Mouse (Mus musculus): ENCODE results near the gene Med15. TPM values are rescaled to one million over a fixed set of nuclear protein-coding genes. Genes with fewer than 3 reads are reported as not detected.
A peak's percentile ranks its signal among the peaks of the same experiment; 100 is the strongest.
"Not testable (repeated sequence)": the region's sequence is repeated elsewhere in the genome, so short reads cannot be mapped to it uniquely, and the experiment has no call there.

Gene Med15
- polyA plus RNA-seq, 1 experiment from 2014 or later: 47.5 TPM

DNA sequence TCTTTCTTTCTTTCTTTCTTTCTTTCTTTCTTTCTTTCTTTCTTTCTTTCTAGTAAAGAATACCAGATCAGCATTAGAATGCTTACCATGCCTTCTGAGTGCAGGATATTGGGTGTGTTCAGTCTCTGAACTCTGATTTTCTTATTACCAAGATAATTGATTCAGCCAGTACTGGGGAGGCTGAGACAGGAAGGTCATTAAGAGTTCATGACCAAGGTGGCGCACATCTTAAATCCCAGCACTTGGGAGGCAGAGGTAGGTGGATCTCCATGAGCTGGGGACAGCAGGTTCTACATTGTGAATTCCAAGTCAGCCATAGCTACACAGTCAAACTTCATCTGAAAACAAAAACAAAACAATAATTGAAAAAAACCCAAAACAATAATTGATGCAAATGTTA is 110.8 kb downstream of the Med15 start:
- WGBS: 100% methylated on average over 1 of the region's 1 CpGs
- ATAC-seq: no peak
- Histone ChIP-seq H3K4me3 (ENCODE audit: low read depth, low read length) (no peak overlapping the region), H3K4me1 (ENCODE audit: control insufficient read depth, insufficient read depth, low read length) (peaks cover 9% of the 10 kb centered on the region), H3K27ac (ENCODE audit: low read length) (no peak overlapping the region), H3K4me2 (ENCODE audit: low read length) (no peak overlapping the region), H3K9ac (ENCODE audit: low read depth, low read length) (no peak overlapping the region), H3K36me3 (ENCODE audit: control insufficient read depth, insufficient read depth, low read length) (peaks cover 15% of the 10 kb centered on the region), H3K27me3 (ENCODE audit: control insufficient read depth, insufficient read depth, low read depth, low read length) (no peaks in the 10 kb centered on the region; the same call in 1 of the 2 replicates), H3K9me3 (replicated peaks; ENCODE audit: control insufficient read depth, low read length, poor library complexity, severe bottlenecking) (no peaks in the 10 kb centered on the region)

DNA sequence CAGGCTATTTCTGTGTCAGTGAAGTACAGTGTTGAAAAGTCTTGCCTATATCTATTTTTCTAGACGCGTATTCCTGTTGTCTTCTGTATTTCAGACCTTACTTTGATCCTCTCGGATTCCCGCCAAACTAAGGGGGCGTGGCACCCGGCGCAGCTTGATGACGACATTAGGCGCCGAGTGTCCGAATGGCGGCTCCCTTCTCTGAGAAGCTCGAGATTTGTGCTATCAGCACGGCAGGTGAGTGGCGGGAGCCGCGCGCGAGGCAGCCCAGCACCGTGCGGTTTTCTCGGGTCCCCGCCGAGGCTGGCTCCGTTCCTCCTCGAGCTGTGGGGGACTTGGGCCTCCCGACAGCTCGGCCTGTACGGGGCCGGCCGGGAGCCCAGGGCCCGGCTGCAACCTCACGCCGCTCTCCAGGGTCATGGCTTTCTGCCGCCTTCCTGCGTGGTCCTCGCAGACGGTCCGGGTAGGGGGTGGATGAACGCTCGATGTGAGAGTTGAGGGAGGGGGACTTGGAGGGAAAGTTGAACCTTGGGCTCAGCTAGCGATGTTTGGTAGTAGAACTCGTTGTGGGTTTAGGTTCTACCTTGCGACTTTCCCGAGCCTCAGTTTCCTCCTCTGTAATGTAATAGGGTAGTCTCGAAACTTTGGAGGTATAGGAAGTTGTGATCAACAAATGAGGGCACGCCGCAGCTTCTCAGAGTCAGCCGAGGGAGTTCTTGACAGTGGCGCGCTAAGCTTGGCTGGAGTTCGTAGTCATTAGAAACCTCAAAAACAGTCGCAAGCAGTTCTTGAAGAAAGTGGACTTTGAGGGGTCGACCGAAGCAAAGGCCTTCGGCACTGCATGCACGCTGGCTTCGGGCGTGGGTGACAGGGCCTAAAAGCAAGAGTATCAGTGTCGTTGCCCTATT is 113.2 kb downstream of the Med15 start, which contains the start of gene Smpd4:
Gene Smpd4, plus strand, starts transcription at position 157 of the 908 bp plus-strand sequence.
- ATAC-seq: peak; percentile 85
- 2% methylated on average over 60 of the region's 60 CpGs for WGBS

DNA sequence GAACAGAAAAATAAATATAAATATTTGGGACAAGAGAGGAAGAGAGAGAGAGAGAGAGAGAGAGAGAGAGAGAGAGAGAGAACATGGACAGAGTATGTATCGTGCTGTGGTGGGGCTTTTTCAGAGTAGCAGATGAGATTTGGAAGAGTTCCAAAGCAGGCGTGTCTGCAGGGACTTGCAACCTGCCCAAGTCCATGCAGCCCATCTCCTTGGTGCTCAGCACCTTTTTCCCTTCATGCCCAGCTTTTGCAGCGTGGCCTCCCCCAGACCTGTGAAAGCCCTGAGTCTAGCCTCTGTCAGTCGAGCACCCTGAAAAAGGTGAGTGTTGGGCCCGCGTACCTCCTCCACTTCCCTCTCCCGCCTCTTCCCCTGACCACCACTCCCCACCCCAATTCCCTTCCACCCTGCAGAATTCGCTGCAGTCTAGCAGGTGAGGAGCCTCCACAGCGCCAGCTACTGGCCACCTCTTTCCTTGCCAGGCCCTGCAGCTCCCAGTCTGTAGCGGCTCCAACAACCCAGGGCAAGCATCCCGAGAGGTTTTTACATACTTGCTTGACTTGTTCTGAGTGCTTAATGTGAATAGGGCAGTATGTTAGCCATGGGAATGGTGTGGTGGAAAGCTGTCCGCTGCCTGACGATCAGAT is 114.6 kb downstream of the Med15 start:
- Histone ChIP-seq H3K4me3 (ENCODE audit: low read depth, low read length) (no peak overlapping the region), H3K36me3 (ENCODE audit: control insufficient read depth, insufficient read depth, low read length) (no peaks in the 10 kb centered on the region), H3K9me3 (replicated peaks; ENCODE audit: control insufficient read depth, low read length, poor library complexity, severe bottlenecking) (no peaks in the 10 kb centered on the region), H3K9ac (ENCODE audit: low read depth, low read length) (no peak overlapping the region), H3K4me2 (ENCODE audit: low read length) (no peak overlapping the region), H3K27ac (ENCODE audit: low read length) (no peak overlapping the region), H3K4me1 (ENCODE audit: control insufficient read depth, insufficient read depth, low read length) (peaks cover 9% of the 10 kb centered on the region), H3K27me3 (ENCODE audit: control insufficient read depth, insufficient read depth, low read depth, low read length) (no peaks in the 10 kb centered on the region; the same call in 1 of the 2 replicates)
- 18% methylated on average over 13 of the region's 13 CpGs for WGBS
- ATAC-seq: no peak

More for the DNA sequence above, 113.2 kb downstream of the Med15 start, which contains the start of gene Smpd4:
- no peaks in the 10 kb centered on the region for H3K9me3 ChIP-seq (replicated peaks; ENCODE audit: control insufficient read depth, low read length, poor library complexity, severe bottlenecking)
- peak within 1 kb of the TSS; percentile 81 for H3K9ac ChIP-seq (ENCODE audit: low read depth, low read length)
- peak within 1 kb of the TSS; percentile 67 for H3K4me3 ChIP-seq (ENCODE audit: low read depth, low read length)
- peaks cover 7% of the 10 kb centered on the region; the same call in 1 of the 2 replicates for H3K36me3 ChIP-seq (ENCODE audit: control insufficient read depth, insufficient read depth, low read length)
- H3K27ac ChIP-seq (ENCODE audit: low read length): peak within 1 kb of the TSS; percentile 50; the same call in 1 of the 2 replicates
- no peaks in the 10 kb centered on the region; the same call in 1 of the 2 replicates for H3K27me3 ChIP-seq (ENCODE audit: control insufficient read depth, insufficient read depth, low read depth, low read length)
- peak within 1 kb of the TSS; percentile 76 for H3K4me2 ChIP-seq (ENCODE audit: low read length)
- H3K4me1 ChIP-seq (ENCODE audit: control insufficient read depth, insufficient read depth, low read length): peaks cover 9% of the 10 kb centered on the region

DNA sequence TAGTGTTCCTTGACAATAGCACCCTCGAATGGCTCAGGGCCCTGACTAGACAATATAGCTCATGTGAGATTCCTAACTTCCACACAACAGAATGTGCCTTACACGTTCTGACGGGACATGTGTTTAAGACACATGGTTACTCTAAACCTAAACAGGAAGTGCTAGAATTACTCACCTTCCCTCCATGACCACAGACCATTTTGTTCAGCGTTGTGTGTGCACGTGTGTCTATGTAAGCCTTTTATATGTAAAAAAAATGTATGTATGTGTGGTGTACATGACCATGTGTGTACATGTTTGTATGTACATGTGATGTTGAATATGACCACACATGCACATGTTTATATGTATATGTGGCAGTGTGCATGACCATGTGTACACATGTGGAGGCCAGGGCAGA is 116.5 kb downstream of the Med15 start:
- Histone ChIP-seq H3K27ac (ENCODE audit: low read length) (no peak overlapping the region), H3K9me3 (replicated peaks; ENCODE audit: control insufficient read depth, low read length, poor library complexity, severe bottlenecking) (no peaks in the 10 kb centered on the region), H3K36me3 (ENCODE audit: control insufficient read depth, insufficient read depth, low read length) (no peaks in the 10 kb centered on the region), H3K4me3 (ENCODE audit: low read depth, low read length) (no peak overlapping the region), H3K9ac (ENCODE audit: low read depth, low read length) (no peak overlapping the region), H3K4me1 (ENCODE audit: control insufficient read depth, insufficient read depth, low read length) (peaks cover 9% of the 10 kb centered on the region), H3K4me2 (ENCODE audit: low read length) (no peak overlapping the region), H3K27me3 (ENCODE audit: control insufficient read depth, insufficient read depth, low read depth, low read length) (no peaks in the 10 kb centered on the region; the same call in 1 of the 2 replicates)
- 86% methylated on average over 5 of the region's 5 CpGs for WGBS
- ATAC-seq: no peak

- H3K9me3 ChIP-seq (replicated peaks; ENCODE audit: control insufficient read depth, low read length, poor library complexity, severe bottlenecking); H3K9ac ChIP-seq (ENCODE audit: low read depth, low read length); H3K27me3 ChIP-seq (ENCODE audit: control insufficient read depth, insufficient read depth, low read depth, low read length); H3K4me3 ChIP-seq (ENCODE audit: low read depth, low read length); H3K4me2 ChIP-seq (ENCODE audit: low read length); H3K27ac ChIP-seq (ENCODE audit: low read length); H3K4me1 ChIP-seq (ENCODE audit: control insufficient read depth, insufficient read depth, low read length); H3K36me3 ChIP-seq (ENCODE audit: control insufficient read depth, insufficient read depth, low read length); ATAC-seq: not testable (repeated sequence)
- WGBS: 90% methylated on average over 6 of the region's 6 CpGs
These were observed 118.0 kb downstream of the Med15 start for GRCm38 (mm10) chr16:17614740-17615139.

DNA sequence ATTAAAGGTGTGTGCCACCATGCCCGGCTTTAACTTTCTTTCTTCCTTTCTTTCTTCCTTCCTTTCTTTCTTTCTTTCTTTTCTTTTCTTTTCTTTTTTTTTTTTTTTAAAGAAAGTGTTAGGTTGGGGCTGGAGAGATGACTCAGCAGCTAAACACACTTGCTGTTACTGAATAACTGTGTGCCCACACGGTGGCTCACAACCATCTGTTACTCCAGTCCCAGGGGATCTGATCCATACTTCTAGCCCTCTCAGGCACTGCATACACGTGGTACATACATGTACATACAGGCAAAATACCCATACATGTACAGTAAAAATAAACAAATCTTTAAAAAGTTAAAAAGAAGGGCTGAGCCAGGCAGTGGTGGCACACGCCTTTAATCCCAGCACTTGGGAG is 121.3 kb downstream of the Med15 start:
- H3K4me2 ChIP-seq (ENCODE audit: low read length): no peak overlapping the region
- no peaks in the 10 kb centered on the region for H3K4me1 ChIP-seq (ENCODE audit: control insufficient read depth, insufficient read depth, low read length)
- H3K27ac ChIP-seq (ENCODE audit: low read length): no peak overlapping the region
- no peak overlapping the region for H3K9ac ChIP-seq (ENCODE audit: low read depth, low read length)
- 69% methylated on average over 4 of the region's 4 CpGs for WGBS
- no peaks in the 10 kb centered on the region for H3K9me3 ChIP-seq (replicated peaks; ENCODE audit: control insufficient read depth, low read length, poor library complexity, severe bottlenecking)
- H3K36me3 ChIP-seq (ENCODE audit: control insufficient read depth, insufficient read depth, low read length): no peaks in the 10 kb centered on the region
- H3K27me3 ChIP-seq (ENCODE audit: control insufficient read depth, insufficient read depth, low read depth, low read length): no peaks in the 10 kb centered on the region
- no peak overlapping the region for H3K4me3 ChIP-seq (ENCODE audit: low read depth, low read length)
- no peak for ATAC-seq

DNA sequence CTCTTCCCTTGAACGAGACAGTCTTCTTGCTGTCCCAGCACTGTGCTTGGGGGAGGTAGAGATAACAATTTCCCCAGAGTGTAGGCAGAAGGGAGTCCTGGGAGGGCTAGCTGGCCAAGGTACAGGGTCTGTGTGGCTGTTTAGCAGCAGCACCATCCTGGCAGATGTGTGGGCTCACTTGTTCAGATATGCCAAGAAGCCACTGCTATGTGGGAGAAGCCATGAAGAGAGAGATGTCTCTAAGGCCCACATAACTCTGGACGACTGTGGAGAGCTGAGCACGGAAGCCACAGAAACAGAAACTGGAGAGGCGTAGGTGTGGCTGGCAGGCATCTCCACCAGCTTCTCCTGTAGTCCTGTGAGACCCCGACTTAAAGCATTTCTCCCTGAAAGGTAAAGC is 127.0 kb downstream of the Med15 start:
- H3K36me3 ChIP-seq (ENCODE audit: control insufficient read depth, insufficient read depth, low read length): no peaks in the 10 kb centered on the region
- H3K9me3 ChIP-seq (replicated peaks; ENCODE audit: control insufficient read depth, low read length, poor library complexity, severe bottlenecking): no peaks in the 10 kb centered on the region
- H3K4me1 ChIP-seq (ENCODE audit: control insufficient read depth, insufficient read depth, low read length): no peaks in the 10 kb centered on the region
- no peak overlapping the region for H3K4me3 ChIP-seq (ENCODE audit: low read depth, low read length)
- no peak for ATAC-seq
- H3K9ac ChIP-seq (ENCODE audit: low read depth, low read length): no peak overlapping the region
- H3K27ac ChIP-seq (ENCODE audit: low read length): no peak overlapping the region
- H3K4me2 ChIP-seq (ENCODE audit: low read length): no peak overlapping the region
- no peaks in the 10 kb centered on the region for H3K27me3 ChIP-seq (ENCODE audit: control insufficient read depth, insufficient read depth, low read depth, low read length)
- 76% methylated on average over 5 of the region's 5 CpGs for WGBS

DNA sequence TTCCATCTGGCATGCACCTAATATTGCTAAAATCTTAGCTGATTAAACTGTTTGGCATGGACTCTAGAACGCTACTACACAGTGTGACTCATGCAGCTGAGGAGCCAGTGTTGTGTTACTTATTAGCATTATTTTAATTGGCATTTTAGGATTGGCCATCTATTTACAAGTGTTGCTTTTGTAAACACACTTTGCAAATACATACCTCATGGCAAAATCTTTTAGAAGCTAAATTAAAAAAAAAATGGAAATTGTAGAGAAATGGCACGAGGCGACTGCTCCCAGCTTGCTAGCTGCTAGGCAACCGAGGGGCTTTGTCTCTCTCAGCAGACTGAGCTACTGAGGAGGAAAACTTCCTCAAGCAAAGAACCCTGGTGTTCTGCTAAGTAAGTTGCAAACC is 127.8 kb downstream of the Med15 start:
- H3K4me3 ChIP-seq (ENCODE audit: low read depth, low read length): no peak overlapping the region
- no peaks in the 10 kb centered on the region for H3K9me3 ChIP-seq (replicated peaks; ENCODE audit: control insufficient read depth, low read length, poor library complexity, severe bottlenecking)
- H3K4me2 ChIP-seq (ENCODE audit: low read length): no peak overlapping the region
- no peak overlapping the region for H3K27ac ChIP-seq (ENCODE audit: low read length)
- ATAC-seq: no peak
- WGBS: 40% methylated on average over 4 of the region's 4 CpGs
- no peaks in the 10 kb centered on the region for H3K4me1 ChIP-seq (ENCODE audit: control insufficient read depth, insufficient read depth, low read length)
- H3K27me3 ChIP-seq (ENCODE audit: control insufficient read depth, insufficient read depth, low read depth, low read length): no peaks in the 10 kb centered on the region
- no peaks in the 10 kb centered on the region for H3K36me3 ChIP-seq (ENCODE audit: control insufficient read depth, insufficient read depth, low read length)
- H3K9ac ChIP-seq (ENCODE audit: low read depth, low read length): no peak overlapping the region
